Mouse (Mus musculus): ENCODE data around the gene Pp2d1. TPM values are rescaled to one million over a fixed set of nuclear protein-coding genes. Genes with fewer than 3 reads are reported as not detected.

Gene Pp2d1
- polyA plus RNA-seq, 1 experiment from 2014 or later = 0.16 TPM

- 28% methylated on average over 8 of the region's 8 CpGs for WGBS
- Histone ChIP-seq H3K9me3 (ENCODE audit: control insufficient read depth, low read length) (no peaks in the 10 kb centered on the region), H3K4me2 (ENCODE audit: low read depth, severe bottlenecking) (peak overlapping the region; percentile 97; the same call in 1 of the 2 replicates), H3K27me3 (ENCODE audit: control insufficient read depth, insufficient read depth, low read length) (no peaks in the 10 kb centered on the region), H3K36me3 (ENCODE audit: control insufficient read depth, insufficient read depth, low read length) (no peaks in the 10 kb centered on the region), H3K27ac (replicated peaks; ENCODE audit: low read depth, low read length) (no peak overlapping the region), H3K9ac (ENCODE audit: low read length) (no peak overlapping the region), H3K4me1 (ENCODE audit: control insufficient read depth, insufficient read depth, low read length) (peaks cover 2% of the 10 kb centered on the region; the same call in 1 of the 2 replicates), H3K4me3 (ENCODE audit: low read depth, low read length) (peak overlapping the region; percentile 76; the same call in 1 of the 2 replicates)
- ATAC-seq (ENCODE audit: insufficient number of reproducible peaks, low FRiP score, low TSS enrichment, low read depth) (no peak), DNase-seq (ENCODE audit: low spot score) (no peak)
Observed at GRCm38 (mm10) chr17:53568734-53569386, 29.6 kb upstream of the Pp2d1 start.

- H3K9ac ChIP-seq (ENCODE audit: low read length) = peak overlapping the region; percentile 80
- DNase-seq (ENCODE audit: low spot score) (peak; percentile 79), ATAC-seq (ENCODE audit: insufficient number of reproducible peaks, low FRiP score, low TSS enrichment, low read depth) (peak; percentile 76)
- peaks cover 2% of the 10 kb centered on the region; the same call in 1 of the 2 replicates for H3K4me1 ChIP-seq (ENCODE audit: control insufficient read depth, insufficient read depth, low read length)
- under 1% methylated on average over 15 of the region's 15 CpGs for WGBS
- H3K27me3 ChIP-seq (ENCODE audit: control insufficient read depth, insufficient read depth, low read length) = no peaks in the 10 kb centered on the region
- H3K9me3 ChIP-seq (ENCODE audit: control insufficient read depth, low read length) = no peaks in the 10 kb centered on the region
- H3K27ac ChIP-seq (replicated peaks; ENCODE audit: low read depth, low read length) = no peak overlapping the region
- peak overlapping the region; percentile 97 for H3K4me2 ChIP-seq (ENCODE audit: low read depth, severe bottlenecking)
- no peaks in the 10 kb centered on the region for H3K36me3 ChIP-seq (ENCODE audit: control insufficient read depth, insufficient read depth, low read length)
- H3K4me3 ChIP-seq (ENCODE audit: low read depth, low read length) = peak overlapping the region; percentile 76
Observed at GRCm38 (mm10) chr17:53568118-53568517, 28.9 kb upstream of the Pp2d1 start.

DNA sequence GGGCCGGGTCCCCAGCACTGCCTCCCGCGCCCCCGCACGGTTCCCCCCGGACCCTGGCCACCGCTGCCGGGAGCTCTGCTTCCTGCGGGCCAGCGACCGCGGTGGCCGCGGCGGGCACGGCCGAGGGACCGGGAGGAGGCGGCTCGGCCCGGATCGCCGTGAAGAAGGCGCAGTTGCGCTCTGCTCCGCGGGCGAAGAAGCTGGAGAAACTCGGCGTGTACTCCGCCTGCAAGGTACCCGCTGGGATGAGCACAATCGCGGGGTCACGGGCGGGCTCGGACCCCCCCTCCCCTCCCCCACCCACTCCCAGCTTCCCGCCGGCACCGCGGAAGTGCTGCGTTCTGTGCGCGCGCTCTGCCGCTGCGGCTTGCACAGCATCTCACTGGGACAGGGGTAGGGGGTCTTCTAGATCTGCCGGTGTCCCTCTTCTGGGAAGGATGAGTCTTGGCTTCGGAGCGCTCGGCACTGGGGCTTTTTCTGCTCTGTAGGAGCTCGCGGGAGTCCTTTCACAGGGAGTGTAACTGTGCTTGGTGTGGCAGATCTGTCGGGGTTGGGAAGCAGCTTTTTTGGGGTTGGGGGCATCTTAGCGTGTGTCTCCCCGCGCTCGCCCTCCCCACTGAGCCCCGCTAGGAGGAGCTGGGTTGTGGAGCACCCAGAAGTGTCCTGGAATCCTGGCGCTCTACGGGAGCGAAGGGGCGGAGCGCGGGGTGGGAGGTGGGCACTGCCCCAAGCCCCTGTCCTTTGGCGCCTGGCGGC is 28.3 kb upstream of the Pp2d1 start:
- H3K4me3 ChIP-seq (ENCODE audit: low read depth, low read length) = peak overlapping the region; percentile 76
- DNase-seq (ENCODE audit: low spot score) (peak; percentile 66), ATAC-seq (ENCODE audit: insufficient number of reproducible peaks, low FRiP score, low TSS enrichment, low read depth) (peak; percentile 48)
- peaks cover 2% of the 10 kb centered on the region; the same call in 1 of the 2 replicates for H3K4me1 ChIP-seq (ENCODE audit: control insufficient read depth, insufficient read depth, low read length)
- peak overlapping the region; percentile 42; the same call in 1 of the 2 replicates for H3K27ac ChIP-seq (replicated peaks; ENCODE audit: low read depth, low read length)
- 1% methylated on average over 55 of the region's 67 CpGs for WGBS
- H3K36me3 ChIP-seq (ENCODE audit: control insufficient read depth, insufficient read depth, low read length) = no peaks in the 10 kb centered on the region
- H3K27me3 ChIP-seq (ENCODE audit: control insufficient read depth, insufficient read depth, low read length) = no peaks in the 10 kb centered on the region
- H3K4me2 ChIP-seq (ENCODE audit: low read depth, severe bottlenecking) = peak overlapping the region; percentile 97
- H3K9me3 ChIP-seq (ENCODE audit: control insufficient read depth, low read length) = no peaks in the 10 kb centered on the region
- peak overlapping the region; percentile 80 for H3K9ac ChIP-seq (ENCODE audit: low read length)

DNA sequence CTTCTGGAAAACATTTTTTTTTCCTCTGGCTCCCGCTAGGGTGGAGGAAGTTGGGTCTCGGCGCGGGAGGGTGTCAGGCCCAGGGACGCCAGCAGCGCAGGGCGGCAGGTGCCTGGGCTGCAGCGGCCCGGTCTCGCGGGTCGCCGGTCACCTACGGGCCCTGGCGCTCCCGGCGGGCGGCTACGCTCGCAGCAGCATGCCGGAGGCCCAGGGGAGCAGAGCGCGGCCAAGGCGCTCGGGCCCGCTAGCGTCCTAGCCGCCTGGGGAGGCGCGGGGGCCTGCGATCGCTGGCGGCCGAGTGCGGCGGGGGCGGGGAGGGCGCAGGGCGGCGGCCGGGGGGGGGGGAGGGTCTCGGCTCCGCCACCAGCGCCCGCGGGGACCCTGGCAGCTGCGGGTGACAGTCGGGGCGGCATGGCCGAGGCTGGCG is 27.7 kb upstream of the Pp2d1 start:
- H3K4me1 ChIP-seq (ENCODE audit: control insufficient read depth, insufficient read depth, low read length) = peaks cover 2% of the 10 kb centered on the region; the same call in 1 of the 2 replicates
- ATAC-seq (ENCODE audit: insufficient number of reproducible peaks, low FRiP score, low TSS enrichment, low read depth) (peak; percentile 65), DNase-seq (ENCODE audit: low spot score) (peak; percentile 72)
- peak overlapping the region; percentile 80 for H3K9ac ChIP-seq (ENCODE audit: low read length)
- peak overlapping the region; percentile 97 for H3K4me2 ChIP-seq (ENCODE audit: low read depth, severe bottlenecking)
- H3K27ac ChIP-seq (replicated peaks; ENCODE audit: low read depth, low read length) = peak overlapping the region; percentile 42; the same call in 1 of the 2 replicates
- H3K27me3 ChIP-seq (ENCODE audit: control insufficient read depth, insufficient read depth, low read length) = no peaks in the 10 kb centered on the region
- peak overlapping the region; percentile 76 for H3K4me3 ChIP-seq (ENCODE audit: low read depth, low read length)
- under 1% methylated on average over 17 of the region's 51 CpGs for WGBS
- no peaks in the 10 kb centered on the region for H3K9me3 ChIP-seq (ENCODE audit: control insufficient read depth, low read length)
- no peaks in the 10 kb centered on the region for H3K36me3 ChIP-seq (ENCODE audit: control insufficient read depth, insufficient read depth, low read length)

DNA sequence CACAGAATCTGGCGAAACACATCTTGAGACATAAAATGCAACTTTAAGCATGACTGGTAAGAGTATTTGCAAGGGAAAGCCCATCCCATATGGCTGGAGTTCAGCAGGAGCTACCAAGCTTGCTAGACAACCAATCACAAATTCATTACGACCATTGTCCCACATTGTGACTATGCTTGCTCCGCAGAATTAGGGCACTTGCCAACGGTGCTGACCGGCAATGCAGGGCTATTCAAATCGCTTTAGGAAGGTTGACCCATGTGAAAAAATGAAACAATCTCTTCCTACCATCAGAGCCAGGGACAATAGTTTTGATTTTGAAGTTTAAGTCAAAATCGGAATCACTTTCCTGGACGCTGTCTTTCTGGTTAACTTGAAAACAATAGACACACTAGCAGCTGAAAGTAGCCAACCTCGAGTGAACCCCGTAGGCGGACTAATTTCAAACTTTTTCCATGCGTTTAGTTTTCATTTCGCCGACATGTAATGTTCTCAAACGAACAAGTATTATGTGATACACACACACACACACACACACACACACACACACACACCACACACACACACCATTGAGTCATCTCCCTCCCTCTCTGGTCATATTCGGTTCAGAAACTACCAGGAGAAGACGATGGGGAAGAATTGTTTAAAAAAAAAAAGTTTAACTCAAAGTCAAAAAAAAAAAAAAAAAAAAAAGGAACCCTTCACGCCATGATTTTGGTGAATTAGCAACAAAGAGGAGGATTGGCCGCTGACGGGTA is 27.1 kb upstream of the Pp2d1 start, which contains the start of gene Kat2b:
Gene Kat2b, plus strand, starts transcription at position 701 of the 758 bp plus-strand sequence.
- DNase-seq (ENCODE audit: low spot score) (peak; percentile 34), ATAC-seq (ENCODE audit: insufficient number of reproducible peaks, low FRiP score, low TSS enrichment, low read depth) (no peak)
- 4% methylated on average over 20 of the region's 20 CpGs for WGBS

DNA sequence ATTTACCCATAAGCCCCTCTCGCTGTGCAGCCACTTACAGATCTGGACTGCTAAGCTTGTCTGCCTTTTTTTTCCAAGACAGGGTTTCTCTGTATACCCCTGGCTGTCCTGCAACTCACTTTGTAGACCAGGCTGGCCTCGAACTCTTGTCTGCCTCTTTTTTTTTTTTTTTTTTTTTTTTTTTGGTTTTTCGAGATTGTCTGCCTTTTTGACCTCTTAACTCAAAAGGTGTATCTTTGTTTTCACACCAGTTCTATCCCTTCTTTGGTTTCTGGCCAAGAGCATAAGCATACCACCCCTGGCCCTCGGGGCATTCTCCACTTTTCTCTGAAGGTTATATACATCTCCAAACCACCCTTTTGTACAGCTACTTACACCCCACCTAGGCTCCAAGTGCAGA is 25.6 kb upstream of the Pp2d1 start:
- Histone ChIP-seq H3K9ac (ENCODE audit: low read length) (no peak overlapping the region), H3K4me2 (ENCODE audit: low read depth, severe bottlenecking) (no peak overlapping the region), H3K9me3 (ENCODE audit: control insufficient read depth, low read length) (no peaks in the 10 kb centered on the region), H3K27ac (replicated peaks; ENCODE audit: low read depth, low read length) (no peak overlapping the region), H3K27me3 (ENCODE audit: control insufficient read depth, insufficient read depth, low read length) (no peaks in the 10 kb centered on the region), H3K4me3 (ENCODE audit: low read depth, low read length) (no peak overlapping the region), H3K36me3 (ENCODE audit: control insufficient read depth, insufficient read depth, low read length) (no peaks in the 10 kb centered on the region), H3K4me1 (ENCODE audit: control insufficient read depth, insufficient read depth, low read length) (peaks cover 2% of the 10 kb centered on the region; the same call in 1 of the 2 replicates)
- 85% methylated on average over 4 of the region's 4 CpGs for WGBS
- DNase-seq (ENCODE audit: low spot score) (no peak), ATAC-seq (ENCODE audit: insufficient number of reproducible peaks, low FRiP score, low TSS enrichment, low read depth) (no peak)

More for the DNA sequence above, 27.1 kb upstream of the Pp2d1 start, which contains the start of gene Kat2b:
- Histone ChIP-seq H3K4me1 (ENCODE audit: control insufficient read depth, insufficient read depth, low read length) (peaks cover 2% of the 10 kb centered on the region; the same call in 1 of the 2 replicates), H3K9me3 (ENCODE audit: control insufficient read depth, low read length) (no peaks in the 10 kb centered on the region), H3K4me3 (ENCODE audit: low read depth, low read length) (peak within 1 kb of the TSS; percentile 76), H3K36me3 (ENCODE audit: control insufficient read depth, insufficient read depth, low read length) (no peaks in the 10 kb centered on the region), H3K27ac (replicated peaks; ENCODE audit: low read depth, low read length) (peak within 1 kb of the TSS; percentile 42; the same call in 1 of the 2 replicates), H3K27me3 (ENCODE audit: control insufficient read depth, insufficient read depth, low read length) (no peaks in the 10 kb centered on the region), H3K4me2 (ENCODE audit: low read depth, severe bottlenecking) (peak within 1 kb of the TSS; percentile 97), H3K9ac (ENCODE audit: low read length) (peak within 1 kb of the TSS; percentile 80)

- no peak for ATAC-seq (ENCODE audit: insufficient number of reproducible peaks, low FRiP score, low TSS enrichment, low read depth)
- Histone ChIP-seq H3K9me3 (ENCODE audit: control insufficient read depth, low read length) (no peaks in the 10 kb centered on the region), H3K27ac (replicated peaks; ENCODE audit: low read depth, low read length) (no peak overlapping the region), H3K4me1 (ENCODE audit: control insufficient read depth, insufficient read depth, low read length) (no peaks in the 10 kb centered on the region), H3K4me3 (ENCODE audit: low read depth, low read length) (no peak overlapping the region), H3K4me2 (ENCODE audit: low read depth, severe bottlenecking) (no peak overlapping the region), H3K36me3 (ENCODE audit: control insufficient read depth, insufficient read depth, low read length) (no peaks in the 10 kb centered on the region), H3K27me3 (ENCODE audit: control insufficient read depth, insufficient read depth, low read length) (no peaks in the 10 kb centered on the region), H3K9ac (ENCODE audit: low read length) (no peak overlapping the region)
- 85% methylated on average over 4 of the region's 4 CpGs for WGBS
- no peak for DNase-seq (ENCODE audit: low spot score)
Observed at GRCm38 (mm10) chr17:53561458-53562029, 22.3 kb upstream of the Pp2d1 start.
